Mouse (Mus musculus) kidney, adult 11 months (tissue): ENCODE measurements around the gene Kcnh2.
A peak's percentile ranks its signal among the peaks of the same experiment; 100 is the strongest.

Experiments
- DNase-seq: peaks from one replicate; pipeline ENCODE4 v3.0.0; 2022

The Kcnh2 gene

GRCm38 (mm10) chr5:24374666-24375328, 23.4 kb upstream of the Kcnh2 start:
- DNase-seq = no peak

DNA sequence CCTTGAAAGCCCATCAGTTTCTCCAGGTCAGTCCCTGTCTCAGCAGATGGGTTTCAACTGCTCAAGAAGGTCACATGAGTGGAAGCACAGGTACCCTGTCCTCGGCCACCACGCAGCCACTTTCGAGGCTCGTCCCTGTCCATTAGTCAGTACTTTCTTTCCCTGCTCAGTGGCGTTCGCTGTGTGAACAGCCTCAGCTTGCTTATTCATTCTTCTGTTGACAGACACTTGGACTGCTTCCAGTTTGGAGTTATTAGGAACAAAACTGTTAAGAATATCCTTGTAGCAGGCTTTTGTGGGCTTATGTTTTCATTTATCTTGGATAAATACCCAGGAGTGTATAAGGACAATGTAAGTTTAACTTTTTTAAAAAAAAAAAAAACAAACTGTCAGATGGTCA, 22.8 kb upstream of the Kcnh2 start:
- no peak for DNase-seq

DNA sequence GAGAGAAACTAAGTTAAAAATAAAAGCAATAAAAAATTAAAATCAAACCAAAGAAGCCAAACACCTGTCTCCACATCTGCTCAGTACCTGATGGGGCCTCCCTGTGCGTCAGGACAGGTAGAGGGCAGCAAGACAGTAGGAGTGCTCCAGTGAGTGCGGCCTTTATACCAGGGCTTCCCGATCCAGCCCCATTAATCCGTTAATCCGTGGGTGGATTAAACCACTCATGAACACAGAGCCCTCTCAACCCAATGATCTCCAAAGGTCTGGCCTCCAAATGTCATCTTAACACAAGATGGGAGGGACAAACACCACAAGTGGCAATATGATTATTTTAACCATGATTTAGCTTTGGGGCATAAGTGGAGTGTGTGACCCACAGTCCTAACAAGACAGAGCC, 22.4 kb upstream of the Kcnh2 start:
- DNase-seq = no peak

DNA sequence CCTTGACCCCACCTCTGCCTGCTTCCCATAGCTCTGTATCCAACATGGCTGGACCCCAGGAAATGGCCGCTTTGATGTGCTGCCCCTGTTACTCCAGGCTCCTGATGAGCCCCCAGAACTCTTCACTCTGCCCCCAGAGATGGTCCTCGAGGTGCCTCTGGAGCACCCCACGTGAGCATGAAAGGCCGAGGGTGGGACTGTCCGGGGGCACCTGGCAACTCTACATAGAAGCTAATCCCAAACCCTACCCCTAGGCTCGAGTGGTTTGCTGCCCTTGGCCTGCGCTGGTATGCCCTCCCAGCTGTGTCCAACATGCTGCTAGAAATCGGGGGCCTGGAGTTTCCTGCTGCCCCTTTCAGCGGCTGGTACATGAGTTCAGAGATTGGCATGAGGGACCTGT, 18.4 kb upstream of the Kcnh2 start:
- DNase-seq = no peak

DNA sequence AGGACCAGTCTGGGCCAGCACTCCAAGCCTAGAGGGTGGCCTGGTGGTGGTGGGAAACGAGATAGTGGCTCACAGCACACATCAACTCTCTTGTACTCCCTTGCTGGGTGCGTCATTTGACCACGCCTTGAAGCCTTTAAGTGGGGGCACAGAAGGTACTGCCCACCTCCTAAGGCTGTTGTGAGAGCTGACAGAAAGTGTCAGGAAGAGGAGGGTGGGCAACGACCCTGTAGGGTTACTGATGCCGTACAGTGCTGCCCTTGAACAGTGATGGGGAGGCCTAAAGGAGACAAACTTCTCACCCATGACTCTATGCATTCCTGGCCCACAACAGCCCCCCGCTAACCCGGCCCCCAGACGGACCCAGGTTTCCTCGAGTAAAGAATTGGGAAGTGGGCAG, 15.0 kb upstream of the Kcnh2 start:
- no peak for DNase-seq

DNA sequence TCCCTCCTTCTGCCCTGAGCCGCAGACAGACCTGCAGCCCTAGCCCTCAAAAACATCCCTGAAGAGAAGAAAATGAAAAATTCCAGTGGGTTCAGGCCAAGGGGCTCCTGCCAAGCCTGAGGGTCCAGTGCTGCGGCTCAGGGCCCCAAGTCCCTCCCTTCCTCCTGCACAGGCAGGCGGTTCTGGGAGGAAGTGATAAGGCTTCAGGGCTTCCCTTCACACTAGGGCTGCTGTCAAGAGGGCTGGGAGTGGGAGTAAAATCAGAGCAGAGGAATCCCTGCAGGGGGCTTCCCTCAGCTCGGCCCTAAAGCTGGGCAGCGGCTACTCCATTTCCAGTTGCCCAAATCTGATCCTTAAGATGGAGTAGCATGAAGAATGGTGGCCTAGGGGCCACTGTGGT, 14.1 kb upstream of the Kcnh2 start:
- DNase-seq = no peak

DNA sequence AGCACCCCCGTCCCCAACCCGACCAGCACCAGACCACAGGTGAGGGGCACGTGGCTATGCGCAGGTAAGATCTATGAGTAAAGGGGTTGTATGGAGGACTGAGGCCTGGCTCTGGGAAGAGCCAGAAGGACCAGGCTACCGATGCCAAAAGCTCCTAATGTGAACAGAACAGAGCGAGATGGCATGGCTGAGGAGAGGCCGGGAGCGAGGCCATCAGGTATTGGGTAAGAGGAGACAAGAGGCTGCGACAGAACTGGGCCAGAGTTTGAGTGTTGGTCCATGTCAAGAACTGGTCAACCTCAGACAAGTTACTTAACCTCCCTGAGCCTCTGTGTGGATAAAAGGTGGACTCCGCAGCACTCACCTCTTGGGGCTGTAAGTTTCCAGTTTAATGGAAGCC, 13.6 kb upstream of the Kcnh2 start:
- no peak for DNase-seq

GRCm38 (mm10) chr5:24364508-24364907, 13.1 kb upstream of the Kcnh2 start, which contains the start of gene Nos3:
Gene Nos3, plus strand, starts transcription at chr5:24364810.
- peak; percentile 42 for DNase-seq

GRCm38 (mm10) chr5:24364061-24364460, 12.7 kb upstream of the Kcnh2 start:
- DNase-seq = no peak

GRCm38 (mm10) chr5:24363467-24363866, 12.1 kb upstream of the Kcnh2 start:
- DNase-seq = no peak

GRCm38 (mm10) chr5:24360792-24361454, 9.5 kb upstream of the Kcnh2 start:
- DNase-seq = peak; percentile 65

GRCm38 (mm10) chr5:24357461-24357860, 6.1 kb upstream of the Kcnh2 start:
- DNase-seq = peak; percentile 57

DNA sequence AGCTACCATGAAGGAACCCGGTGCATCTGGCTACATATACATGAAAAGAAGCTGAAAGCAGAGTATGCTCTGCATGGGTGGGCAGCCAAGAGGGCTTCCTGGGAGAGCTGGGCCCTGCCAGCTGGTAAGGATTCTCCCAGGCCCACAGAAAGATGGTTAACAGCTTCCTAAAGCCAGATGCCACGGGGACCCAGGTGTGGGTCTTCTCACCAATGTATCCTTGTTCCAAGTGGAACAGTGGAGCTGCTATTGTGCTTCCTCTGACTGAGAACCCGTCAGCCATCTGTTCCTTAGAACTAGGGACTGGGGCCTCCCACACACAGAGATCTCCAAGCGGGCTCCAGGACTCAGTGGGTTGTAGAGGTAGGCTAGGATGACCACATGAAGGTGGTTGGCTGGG, 5.4 kb upstream of the Kcnh2 start:
- no peak for DNase-seq

- DNase-seq = no peak
These were observed 1.9 kb upstream of the Kcnh2 start for GRCm38 (mm10) chr5:24353327-24353726.

GRCm38 (mm10) chr5:24352251-24352859, 951 bp upstream of the Kcnh2 start:
- DNase-seq = no peak

GRCm38 (mm10) chr5:24351701-24352171, 332 bp upstream of the Kcnh2 start:
- no peak for DNase-seq

- DNase-seq = no peak
These were observed 713 bp downstream of the Kcnh2 start for GRCm38 (mm10) chr5:24350531-24351250.

DNA sequence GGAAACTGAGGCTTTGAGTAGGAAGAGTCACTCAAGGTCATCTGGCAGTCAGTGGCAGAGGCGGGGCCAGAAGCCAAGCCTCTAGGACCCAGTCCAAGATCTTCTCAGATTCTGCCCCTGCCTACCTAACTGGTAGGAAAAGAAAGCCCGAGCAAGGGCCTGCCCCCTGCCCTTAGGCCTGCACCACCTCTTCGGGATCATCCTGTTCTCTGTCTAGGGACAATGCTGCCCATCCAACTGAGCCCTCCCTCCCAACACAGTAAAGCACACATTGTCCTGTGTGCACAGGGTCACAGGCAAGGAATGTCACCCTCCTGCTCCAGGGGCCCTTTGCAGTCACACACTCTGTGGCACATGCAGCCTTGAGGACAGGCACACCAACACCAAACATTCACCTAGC, 1.3 kb downstream of the Kcnh2 start:
- no peak for DNase-seq

GRCm38 (mm10) chr5:24348546-24348945, 2.9 kb downstream of the Kcnh2 start:
- DNase-seq = no peak

- peak; percentile 52 for DNase-seq
These were observed 3.3 kb downstream of the Kcnh2 start for GRCm38 (mm10) chr5:24348128-24348527.

GRCm38 (mm10) chr5:24347186-24347875, 4.1 kb downstream of the Kcnh2 start:
- no peak for DNase-seq

GRCm38 (mm10) chr5:24346313-24346712, 5.1 kb downstream of the Kcnh2 start:
- DNase-seq = no peak

DNA sequence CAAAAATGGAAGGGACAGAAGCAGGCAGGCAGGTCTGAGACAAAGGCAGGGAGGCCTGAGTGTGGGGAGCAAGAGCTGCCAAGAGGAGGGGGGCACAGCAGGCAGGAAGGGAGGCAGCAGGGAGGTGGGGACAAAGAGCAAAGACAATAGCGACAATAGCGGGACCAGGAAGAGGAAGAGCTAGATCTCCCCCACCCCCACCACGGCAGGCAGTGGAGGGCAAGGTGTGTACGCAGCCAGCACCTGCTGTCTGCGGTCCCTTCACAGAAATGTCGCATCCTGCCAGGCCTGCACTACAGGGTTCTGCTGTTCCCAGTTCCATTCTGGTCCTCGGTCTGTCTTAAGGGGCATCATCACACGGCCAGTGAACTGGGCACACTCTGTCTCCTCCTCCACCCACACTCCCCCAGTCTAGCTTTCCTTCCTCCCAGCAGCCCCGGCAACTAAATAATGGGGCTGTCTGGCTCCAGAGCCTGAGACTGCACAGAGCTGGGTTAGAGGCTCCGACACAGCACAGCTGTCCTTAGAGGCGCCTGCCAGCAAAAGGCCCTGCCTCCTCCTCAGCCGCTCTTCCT, 6.8 kb downstream of the Kcnh2 start:
- DNase-seq = no peak
